Mouse (Mus musculus) heart, postnatal 14 days (tissue): ENCODE measurements around the gene Plxna1. TPM values are rescaled to one million over a fixed set of nuclear protein-coding genes. Genes with fewer than 3 reads are reported as not detected.
A peak's percentile ranks its signal among the peaks of the same experiment; 100 is the strongest.

ENCODE experiments used
- DNase-seq, 2 experiments: peaks; one replicate each; pipeline ENCODE4 v3.0.0; 2021 to 2022
- intact Hi-C: fragments of 180-260 bp; cut with DNase I; formaldehyde crosslinking; loops from one replicate; pipeline ENCODE4 v1.15.1; 2025
- total RNA-seq, 2 experiments: library from RNA; stranded (reverse); gene quantifications; 2 replicates each; pipeline ENCODE4 v1.2.3; 2021

Gene Plxna1
- total RNA-seq, 2 experiments from 2014 or later = 26.2 to 32.6 TPM

- intact Hi-C loops = loop anchor here (2.0 kb wide), 6 partner anchors 15 to 435 kb away; no protein-coding TSS in a partner anchor
- DNase-seq = peak; percentile 60 to 67
These were observed 771 bp downstream of the Plxna1 start for GRCm38 (mm10) chr6:89361418-89362280.

GRCm38 (mm10) chr6:89360709-89361417 lies 1.6 kb downstream of the Plxna1 start:
- no peak for DNase-seq
- intact Hi-C loops = loop anchor here (2.0 kb wide), 3 partner anchors 14 to 434 kb away; no protein-coding TSS in a partner anchor

- peak; percentile 49 to 55 for DNase-seq
- intact Hi-C loops = loop anchor here (2.0 kb wide), 3 partner anchors 13 to 433 kb away; no protein-coding TSS in a partner anchor
These were observed 2.4 kb downstream of the Plxna1 start for GRCm38 (mm10) chr6:89359771-89360708.

- no peak for DNase-seq
- intact Hi-C loops = no loop called here
These were observed 3.2 kb downstream of the Plxna1 start for GRCm38 (mm10) chr6:89359192-89359591.

- intact Hi-C loops = no loop called here
These were observed 6.8 kb downstream of the Plxna1 start for GRCm38 (mm10) chr6:89355661-89356060.

GRCm38 (mm10) chr6:89354726-89355125 lies 7.7 kb downstream of the Plxna1 start:
- intact Hi-C loops = no loop called here
- DNase-seq = no peak

More at GRCm38 (mm10) chr6:89355661-89356060, 6.8 kb downstream of the Plxna1 start:
- DNase-seq = no peak

GRCm38 (mm10) chr6:89354076-89354475 lies 8.3 kb downstream of the Plxna1 start:
- no peak for DNase-seq
- intact Hi-C loops = no loop called here

- DNase-seq = no peak
- intact Hi-C loops = no loop called here
These were observed 9.3 kb downstream of the Plxna1 start for GRCm38 (mm10) chr6:89353101-89353500.

GRCm38 (mm10) chr6:89351441-89352137 lies 10.8 kb downstream of the Plxna1 start:
- intact Hi-C loops = no loop called here

GRCm38 (mm10) chr6:89350520-89350919 lies 11.9 kb downstream of the Plxna1 start:
- no peak for DNase-seq
- intact Hi-C loops = no loop called here

More at GRCm38 (mm10) chr6:89351441-89352137, 10.8 kb downstream of the Plxna1 start:
- peak; percentile 58 to 71 for DNase-seq

GRCm38 (mm10) chr6:89350037-89350515 lies 12.3 kb downstream of the Plxna1 start:
- peak in 1 of 2 experiments; percentile 57 for DNase-seq
- intact Hi-C loops = no loop called here

- DNase-seq = peak in 1 of 2 experiments; percentile 44
- intact Hi-C loops = no loop called here
These were observed 14.1 kb downstream of the Plxna1 start for GRCm38 (mm10) chr6:89348363-89348762.

- intact Hi-C loops = loop anchor here (2.0 kb wide), 1 partner anchor 13 kb away; no protein-coding TSS in a partner anchor
- DNase-seq = peak in 1 of 2 experiments; percentile 49
These were observed 14.6 kb downstream of the Plxna1 start for GRCm38 (mm10) chr6:89347792-89348191.

- intact Hi-C loops = loop anchor here (2.0 kb wide), 1 partner anchor 15 kb away; no protein-coding TSS in a partner anchor
- DNase-seq = no peak
These were observed 16.6 kb downstream of the Plxna1 start for GRCm38 (mm10) chr6:89345855-89346254.

GRCm38 (mm10) chr6:89345486-89345785 lies 17.0 kb downstream of the Plxna1 start:
- intact Hi-C loops = no loop called here
- no peak for DNase-seq

- DNase-seq = peak; percentile 89 to 95
- intact Hi-C loops = no loop called here
These were observed 17.6 kb downstream of the Plxna1 start for GRCm38 (mm10) chr6:89344613-89345485.

GRCm38 (mm10) chr6:89341981-89342380 lies 20.4 kb downstream of the Plxna1 start:
- intact Hi-C loops = no loop called here
- DNase-seq = no peak

- intact Hi-C loops = loop anchor here (2.0 to 10.0 kb wide), 2 partner anchors 213 to 295 kb away; no protein-coding TSS in a partner anchor
- DNase-seq = peak; percentile 75 to 87
These were observed 23.0 kb downstream of the Plxna1 start for GRCm38 (mm10) chr6:89339447-89339846.
